Mouse (Mus musculus): ENCODE results near the gene Rbfox2.

The Rbfox2 gene

GRCm38 (mm10) chr15:77182800-77183199 is 124.0 kb downstream of the Rbfox2 start:
- DNase-seq: no peak

- no peak for DNase-seq
Observed at GRCm38 (mm10) chr15:77174018-77174417, 132.8 kb downstream of the Rbfox2 start.

- no peak for DNase-seq
Observed at GRCm38 (mm10) chr15:77172414-77172813, 134.4 kb downstream of the Rbfox2 start.

GRCm38 (mm10) chr15:77168781-77169180 is 138.0 kb downstream of the Rbfox2 start:
- DNase-seq: no peak

GRCm38 (mm10) chr15:77166225-77166732 is 140.5 kb downstream of the Rbfox2 start:
- no peak for DNase-seq

- no peak for DNase-seq
Observed at GRCm38 (mm10) chr15:77163336-77163735, 143.5 kb downstream of the Rbfox2 start.

- no peak for DNase-seq
Observed at GRCm38 (mm10) chr15:77162931-77163330, 143.9 kb downstream of the Rbfox2 start.

GRCm38 (mm10) chr15:77161382-77161781 is 145.4 kb downstream of the Rbfox2 start:
- peak; percentile 28 for DNase-seq

GRCm38 (mm10) chr15:77160848-77161247 is 146.0 kb downstream of the Rbfox2 start:
- DNase-seq: no peak

- peak; percentile 79 for DNase-seq
Observed at GRCm38 (mm10) chr15:77156525-77156924, 150.3 kb downstream of the Rbfox2 start.

GRCm38 (mm10) chr15:77154248-77154785 is 152.5 kb downstream of the Rbfox2 start:
- no peak for DNase-seq

GRCm38 (mm10) chr15:77153625-77154024 is 153.2 kb downstream of the Rbfox2 start:
- DNase-seq: peak; percentile 76

- no peak for DNase-seq
Observed at GRCm38 (mm10) chr15:77153088-77153546, 153.7 kb downstream of the Rbfox2 start.

GRCm38 (mm10) chr15:77152336-77153087 is 154.3 kb downstream of the Rbfox2 start:
- DNase-seq: no peak

GRCm38 (mm10) chr15:77151816-77152215 is 155.0 kb downstream of the Rbfox2 start:
- DNase-seq: no peak

- no peak for DNase-seq
Observed at GRCm38 (mm10) chr15:77151178-77151577, 155.6 kb downstream of the Rbfox2 start.

GRCm38 (mm10) chr15:77150424-77150841 is 156.4 kb downstream of the Rbfox2 start:
- DNase-seq: peak; percentile 25

- no peak for DNase-seq
Observed at GRCm38 (mm10) chr15:77150000-77150399, 156.8 kb downstream of the Rbfox2 start.

GRCm38 (mm10) chr15:77149551-77149950 is 157.3 kb downstream of the Rbfox2 start:
- no peak for DNase-seq

GRCm38 (mm10) chr15:77146942-77147341 is 159.9 kb downstream of the Rbfox2 start:
- no peak for DNase-seq

- DNase-seq: no peak
Observed at GRCm38 (mm10) chr15:77144960-77145359, 161.8 kb downstream of the Rbfox2 start.

- DNase-seq: no peak
Observed at GRCm38 (mm10) chr15:77142787-77143186, 164.0 kb downstream of the Rbfox2 start.

- DNase-seq: no peak
Observed at GRCm38 (mm10) chr15:77142352-77142751, 164.5 kb downstream of the Rbfox2 start.

- no peak for DNase-seq
Observed at GRCm38 (mm10) chr15:77141711-77142110, 165.1 kb downstream of the Rbfox2 start.
